Mouse (Mus musculus) thymus, adult 2 months (tissue): ENCODE measurements around the gene Zbtb42.

Experiments used
- CTCF ChIP-seq: fragments of 200-500 bp; IDR thresholded peaks from 2 replicates; pipeline ENCODE4 v1.5.1; 2012; ENCODE audit warnings: mild to moderate bottlenecking, control low read depth, low read length, moderate library complexity, borderline replicate concordance; ENCODE audit not compliant: control insufficient read depth, poor library complexity, insufficient read depth; ENCODE audit errors: extremely low read depth
- POLR2A ChIP-seq: fragments of 200-500 bp; IDR thresholded peaks from 2 replicates; pipeline ENCODE4 v1.6.1; 2012; ENCODE audit warnings: mild to moderate bottlenecking, low read length, control low read depth, moderate library complexity; ENCODE audit not compliant: control insufficient read depth, poor library complexity, insufficient read depth; ENCODE audit errors: extremely low read depth

DNA sequence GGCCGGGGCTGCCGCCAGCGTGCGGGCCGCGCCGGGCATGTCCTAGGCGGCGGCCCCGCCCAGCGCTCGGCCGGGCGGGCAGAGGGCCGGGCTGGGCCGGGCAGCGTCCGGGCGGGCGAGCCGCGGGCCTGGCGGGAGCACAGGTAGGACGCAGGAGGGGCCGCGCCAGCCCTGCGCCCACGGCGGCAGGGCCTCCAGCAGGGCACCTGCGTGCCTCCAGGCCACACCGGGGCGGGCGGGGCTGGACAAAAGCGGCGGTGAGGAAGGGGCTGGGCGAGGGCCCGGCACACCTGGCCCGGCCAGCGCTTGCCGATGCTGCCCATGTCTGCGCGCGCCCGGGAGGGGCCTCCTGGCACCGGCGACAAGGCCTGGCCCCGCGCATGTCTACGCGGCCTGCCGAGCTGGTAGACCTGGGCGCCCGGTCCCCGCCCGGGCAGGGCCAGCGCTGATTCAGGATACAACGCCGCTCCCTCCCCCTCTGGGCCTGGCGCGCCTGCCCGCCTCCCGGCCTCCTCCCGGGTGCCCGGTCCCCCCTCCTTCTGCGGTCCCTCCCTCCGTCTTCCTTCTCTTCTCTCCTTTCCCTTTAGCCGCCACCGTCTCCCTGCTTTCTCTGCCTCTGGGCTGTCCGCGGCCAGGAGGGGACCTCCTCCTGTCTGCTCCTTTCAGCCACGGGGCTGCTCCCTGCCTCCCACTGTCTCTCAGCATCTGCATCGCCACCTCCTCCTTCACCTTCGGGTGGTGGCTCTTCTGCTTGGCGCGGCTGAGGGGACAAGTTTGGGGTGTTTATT, 43.8 kb downstream of the Zbtb42 start:
- TF ChIP-seq CTCF (no peak), POLR2A (no peak)
